Mouse (Mus musculus) forebrain, embryonic 11.5 days (tissue): ENCODE results near the gene Gm45716. TPM values are rescaled to one million over a fixed set of nuclear protein-coding genes. Genes with fewer than 3 reads are reported as not detected.

Experiments used
- ATAC-seq: fragments of 200-750 bp; cut with Nextera tagmentation; replicated peaks from 2 replicates; pipeline ENCODE4 v1.8.0; 2017; ENCODE audit warnings: moderate TSS enrichment; ENCODE audit not compliant: low FRiP score
- DNase-seq: peaks from one replicate; pipeline ENCODE4 v3.0.0-alpha.2; 2017; ENCODE audit warnings: low spot score
- H3K27ac ChIP-seq: fragments of 300-500 bp; sonication (generic); 2 replicates; pipeline ENCODE4 v1.5.1; 2014; ENCODE audit warnings: low read depth, low read length
- H3K27me3 ChIP-seq: fragments of 300-500 bp; sonication (generic); 2 replicates; pipeline ENCODE4 v1.6.1; 2014; ENCODE audit warnings: mild to moderate bottlenecking, low read length, mixed read lengths; ENCODE audit not compliant: control insufficient read depth, insufficient read depth
- H3K36me3 ChIP-seq: fragments of 300-500 bp; sonication (generic); 2 replicates; pipeline ENCODE4 v1.6.1; 2014; ENCODE audit warnings: mild to moderate bottlenecking, low read length, moderate library complexity, mixed read lengths; ENCODE audit not compliant: control insufficient read depth, insufficient read depth
- H3K4me1 ChIP-seq: fragments of 300-500 bp; sonication (generic); replicated peaks from 2 replicates; pipeline ENCODE4 v1.6.1; 2014; ENCODE audit warnings: low read length, mixed read lengths; ENCODE audit not compliant: control insufficient read depth, insufficient read depth
- H3K4me2 ChIP-seq: fragments of 300-500 bp; sonication (generic); 2 replicates; pipeline ENCODE4 v1.6.1; 2014; ENCODE audit warnings: low read depth, mild to moderate bottlenecking, low read length, moderate library complexity, mixed read lengths; ENCODE audit not compliant: severe bottlenecking
- H3K4me3 ChIP-seq: fragments of 300-500 bp; sonication (generic); 2 replicates; pipeline ENCODE4 v1.5.1; 2014; ENCODE audit warnings: low read depth, low read length
- H3K9ac ChIP-seq: fragments of 300-500 bp; sonication (generic); 2 replicates; pipeline ENCODE4 v1.6.1; 2014; ENCODE audit warnings: low read length
- H3K9me3 ChIP-seq: fragments of 300-500 bp; sonication (generic); 2 replicates; pipeline ENCODE4 v1.6.1; 2016; ENCODE audit warnings: low read length, mixed read lengths; ENCODE audit not compliant: control insufficient read depth
- WGBS: fragments of 180-500 bp; shearing (Covaris S2); extraction: QIAGEN DNeasy Blood & Tissue Kit; methylation state at CpG from one replicate; pipeline ENCODE4 v1.1.7; 2014; 5-methylcytosine and 5-hydroxymethylcytosine counted together
- polyA plus RNA-seq: library from polyadenylated mRNA; unstranded; fragments of >200 nt; fragmentation: Nextera tagmentation; extraction: Ambion mirVana; gene quantifications from 2 replicates; pipeline ENCODE4 v1.2.1, GENCODE M21; 2014

Gene Gm45716
- polyA plus RNA-seq, 1 experiment from 2014 or later: 19.3 TPM

DNA sequence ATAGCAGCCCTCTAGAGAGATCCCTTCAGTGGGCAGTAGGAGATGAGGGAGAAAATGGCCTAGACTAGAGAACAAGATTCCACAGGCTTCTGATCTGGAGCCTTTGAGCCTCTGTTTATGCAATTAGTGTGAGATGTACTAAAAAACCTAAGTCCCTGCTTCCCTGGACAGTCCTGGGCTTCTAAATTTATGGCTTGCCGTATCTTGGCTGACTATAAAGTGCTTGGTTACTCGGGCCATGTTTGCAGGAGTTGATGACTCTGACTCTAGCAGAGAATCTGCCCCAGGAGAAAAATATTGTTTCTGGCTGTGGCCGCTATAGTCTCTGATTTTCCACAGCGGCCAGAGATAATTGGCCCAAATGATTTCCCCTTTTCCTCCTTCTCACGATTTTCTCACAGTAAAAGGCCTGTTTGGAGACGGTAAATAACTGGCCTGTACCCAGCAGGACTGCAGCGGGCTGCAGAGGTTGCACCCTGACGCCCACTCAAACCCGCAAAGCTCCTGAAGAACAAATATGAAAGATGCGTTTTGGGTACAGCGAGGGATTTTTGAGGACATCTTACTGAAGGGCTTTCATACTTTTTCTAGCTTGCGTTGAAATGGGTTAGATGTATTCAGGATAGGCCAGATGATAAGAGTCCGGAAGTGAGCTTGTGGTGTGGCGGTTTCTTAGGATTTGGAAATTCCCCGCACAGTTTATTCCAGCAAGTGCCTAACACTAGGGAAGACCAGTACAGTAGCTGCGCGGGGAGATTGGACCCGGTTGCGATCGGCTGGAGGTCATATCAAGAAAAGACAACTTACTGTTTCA is 18.1 kb upstream of the Gm45716 start:
- DNase-seq (no peak), ATAC-seq (peak; percentile 33; the same call in 1 of the 2 replicates)
- 60% methylated on average over 20 of the region's 20 CpGs for WGBS
- no peak overlapping the region for H3K27ac ChIP-seq
- no peaks in the 10 kb centered on the region for H3K27me3 ChIP-seq
- peak overlapping the region; percentile 44 for H3K4me2 ChIP-seq
- H3K9ac ChIP-seq: no peak overlapping the region
- H3K9me3 ChIP-seq: no peaks in the 10 kb centered on the region
- no peaks in the 10 kb centered on the region; the same call in 1 of the 2 replicates for H3K4me1 ChIP-seq
- H3K4me3 ChIP-seq: no peak overlapping the region
- H3K36me3 ChIP-seq: no peaks in the 10 kb centered on the region

DNA sequence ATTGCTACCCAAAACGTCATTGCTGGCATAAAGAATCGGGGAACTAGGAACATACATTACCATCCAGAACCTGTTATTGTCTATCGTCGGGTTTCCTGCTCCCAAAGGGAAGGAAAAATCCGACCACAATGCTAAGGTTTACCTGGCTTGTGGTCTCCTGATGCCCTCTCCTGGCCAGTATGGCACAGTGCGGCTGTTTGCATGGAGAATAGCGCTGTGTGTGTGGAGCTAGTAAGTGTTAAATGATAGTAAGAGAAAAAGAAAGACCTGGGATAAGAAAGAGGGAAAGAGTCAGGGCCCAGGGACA is 17.5 kb upstream of the Gm45716 start:
- 3% methylated on average over 7 of the region's 7 CpGs for WGBS
- no peak overlapping the region for H3K4me3 ChIP-seq
- no peaks in the 10 kb centered on the region for H3K27me3 ChIP-seq
- ATAC-seq (peak; percentile 84), DNase-seq (peak; percentile 81)
- no peaks in the 10 kb centered on the region for H3K36me3 ChIP-seq
- no peak overlapping the region for H3K9ac ChIP-seq
- no peaks in the 10 kb centered on the region for H3K9me3 ChIP-seq
- no peak overlapping the region for H3K27ac ChIP-seq
- H3K4me1 ChIP-seq: no peaks in the 10 kb centered on the region; the same call in 1 of the 2 replicates
- H3K4me2 ChIP-seq: peak overlapping the region; percentile 44

DNA sequence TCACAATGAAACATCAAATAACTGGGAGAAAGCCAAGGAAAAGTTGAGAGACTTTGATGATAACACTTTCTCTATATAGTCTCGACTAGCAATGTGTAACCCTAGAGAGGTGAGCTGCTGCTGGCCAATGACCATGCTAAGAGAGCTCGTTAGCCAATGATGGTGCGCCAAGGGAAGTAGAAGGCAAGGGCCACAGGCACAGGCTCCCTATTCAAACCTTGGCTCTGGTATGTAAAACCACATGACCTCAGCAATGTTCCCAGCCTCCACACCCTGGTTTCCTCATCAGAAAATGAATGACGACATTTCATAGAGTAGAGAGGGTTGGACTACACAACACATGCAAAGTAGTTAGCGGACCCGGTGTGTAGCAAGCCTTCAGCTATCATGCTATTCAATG is 15.2 kb upstream of the Gm45716 start:
- H3K27me3 ChIP-seq: no peaks in the 10 kb centered on the region
- 83% methylated on average over 6 of the region's 6 CpGs for WGBS
- H3K4me2 ChIP-seq: no peak overlapping the region
- no peak overlapping the region for H3K4me3 ChIP-seq
- DNase-seq (no peak), ATAC-seq (no peak)
- H3K9ac ChIP-seq: no peak overlapping the region
- H3K9me3 ChIP-seq: no peaks in the 10 kb centered on the region
- no peak overlapping the region for H3K27ac ChIP-seq
- H3K4me1 ChIP-seq: no peaks in the 10 kb centered on the region; the same call in 1 of the 2 replicates
- no peaks in the 10 kb centered on the region for H3K36me3 ChIP-seq

DNA sequence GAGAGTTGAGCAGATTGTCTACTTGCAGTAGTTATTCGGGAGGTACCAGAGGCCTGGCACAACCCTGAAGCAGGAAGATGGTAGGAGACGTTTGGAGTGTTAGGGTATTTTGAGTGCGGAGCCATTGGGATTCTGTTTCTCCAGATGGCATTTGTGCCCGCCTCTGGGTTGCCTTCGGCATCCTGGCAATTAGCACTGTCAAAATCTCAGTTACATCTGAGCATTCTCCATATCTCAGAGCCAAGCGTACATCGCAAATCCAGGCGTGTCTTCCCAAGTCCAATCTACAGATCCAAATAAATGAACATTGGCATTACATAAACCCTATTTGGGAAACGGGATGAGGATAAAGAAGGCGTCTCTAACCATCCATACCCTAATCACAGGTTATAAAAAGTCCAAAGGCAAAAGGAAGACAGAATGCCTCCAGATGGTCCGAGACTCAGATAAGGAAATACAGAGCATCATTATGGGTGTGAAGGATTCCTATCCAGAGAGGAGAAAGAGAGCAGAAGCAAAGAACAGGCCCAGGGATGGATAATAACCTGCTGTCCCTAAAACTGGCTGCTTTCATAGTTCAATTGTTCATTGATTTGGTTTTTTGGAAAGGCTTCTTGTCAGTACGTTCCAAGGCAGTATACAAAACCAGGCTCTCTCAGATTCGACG is 11.7 kb upstream of the Gm45716 start:
- H3K9me3 ChIP-seq: no peaks in the 10 kb centered on the region
- H3K4me3 ChIP-seq: no peak overlapping the region
- no peaks in the 10 kb centered on the region for H3K4me1 ChIP-seq
- no peak overlapping the region for H3K27ac ChIP-seq
- H3K36me3 ChIP-seq: no peaks in the 10 kb centered on the region
- H3K27me3 ChIP-seq: no peaks in the 10 kb centered on the region
- WGBS: 91% methylated on average over 14 of the region's 14 CpGs
- no peak overlapping the region for H3K4me2 ChIP-seq
- ATAC-seq (no peak), DNase-seq (no peak)
- H3K9ac ChIP-seq: no peak overlapping the region

DNA sequence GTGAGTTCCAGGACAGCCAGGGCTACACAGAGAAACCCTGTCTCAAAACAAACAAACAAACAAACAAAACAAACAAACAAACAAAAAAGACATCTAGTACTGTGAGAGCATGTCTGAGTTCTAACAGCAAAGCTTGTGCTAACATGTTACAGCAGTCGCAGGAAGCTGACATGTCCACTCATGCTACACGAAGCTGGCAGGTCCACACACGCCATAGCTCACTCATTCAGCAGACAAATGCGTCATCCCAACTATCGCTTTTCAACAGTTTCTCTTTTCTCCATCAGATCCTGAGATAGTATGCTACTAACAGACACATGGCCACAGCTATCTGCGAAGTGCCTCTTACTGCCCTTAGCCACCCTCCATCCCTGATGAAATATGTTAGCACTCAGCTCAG is 10.1 kb upstream of the Gm45716 start:
- Histone ChIP-seq H3K4me3 (no peak overlapping the region), H3K27me3 (no peaks in the 10 kb centered on the region), H3K9ac (no peak overlapping the region), H3K9me3 (no peaks in the 10 kb centered on the region), H3K27ac (no peak overlapping the region), H3K4me2 (no peak overlapping the region), H3K36me3 (no peaks in the 10 kb centered on the region), H3K4me1 (no peaks in the 10 kb centered on the region)
- ATAC-seq (no peak), DNase-seq (no peak)
- 93% methylated on average over 6 of the region's 6 CpGs for WGBS

DNA sequence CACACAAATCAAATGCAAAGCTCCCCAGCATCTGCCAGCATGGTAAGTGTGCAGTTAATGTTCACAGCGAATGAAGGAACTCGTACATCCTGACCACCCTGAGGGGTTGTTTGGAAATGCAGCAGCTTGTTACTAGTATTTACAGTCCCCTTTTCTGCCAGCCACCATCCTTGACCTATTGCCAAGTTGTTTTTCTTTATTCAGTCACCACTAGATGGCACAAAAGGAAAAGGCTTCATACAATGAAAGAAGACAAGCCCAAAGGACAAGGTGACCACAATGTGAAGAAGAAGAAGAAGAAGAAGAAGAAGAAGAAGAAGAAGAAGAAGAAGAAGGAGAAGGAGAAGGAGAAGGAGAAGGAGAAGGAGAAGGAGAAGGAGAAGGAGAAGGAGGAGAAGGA is 4.1 kb upstream of the Gm45716 start:
- Histone ChIP-seq H3K27ac (no peak overlapping the region), H3K4me1 (no peaks in the 10 kb centered on the region), H3K4me2 (no peak overlapping the region), H3K4me3 (no peak overlapping the region), H3K36me3 (no peaks in the 10 kb centered on the region), H3K27me3 (no peaks in the 10 kb centered on the region), H3K9ac (no peak overlapping the region), H3K9me3 (no peaks in the 10 kb centered on the region)
- ATAC-seq (no peak), DNase-seq (no peak)
- WGBS: 31% methylated on average over 2 of the region's 2 CpGs

DNA sequence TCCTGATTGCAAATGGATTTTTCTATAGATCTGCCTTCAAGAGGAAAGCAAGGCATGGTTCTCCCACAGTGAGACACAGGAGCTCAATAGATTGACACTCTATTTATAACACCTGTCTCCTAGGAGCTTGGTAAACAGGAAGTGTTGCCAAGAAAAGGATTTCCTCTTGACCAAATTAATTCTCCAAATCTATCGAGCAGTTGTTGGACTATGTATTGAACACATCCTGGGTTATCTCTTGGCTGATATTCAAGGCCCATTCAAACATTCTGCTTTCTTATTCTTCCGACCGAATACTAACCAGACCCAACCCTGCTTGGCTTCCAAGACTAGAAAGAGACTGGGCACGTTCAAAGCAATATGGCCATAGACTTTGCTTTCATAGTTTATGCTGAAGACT is 2.7 kb upstream of the Gm45716 start:
- Histone ChIP-seq H3K36me3 (no peaks in the 10 kb centered on the region), H3K27ac (no peak overlapping the region), H3K4me3 (no peak overlapping the region), H3K9ac (no peak overlapping the region), H3K9me3 (no peaks in the 10 kb centered on the region), H3K4me2 (no peak overlapping the region), H3K27me3 (no peaks in the 10 kb centered on the region), H3K4me1 (no peaks in the 10 kb centered on the region)
- WGBS: 86% methylated on average over 4 of the region's 4 CpGs
- DNase-seq: peak; percentile 5
- ATAC-seq: no peak

DNA sequence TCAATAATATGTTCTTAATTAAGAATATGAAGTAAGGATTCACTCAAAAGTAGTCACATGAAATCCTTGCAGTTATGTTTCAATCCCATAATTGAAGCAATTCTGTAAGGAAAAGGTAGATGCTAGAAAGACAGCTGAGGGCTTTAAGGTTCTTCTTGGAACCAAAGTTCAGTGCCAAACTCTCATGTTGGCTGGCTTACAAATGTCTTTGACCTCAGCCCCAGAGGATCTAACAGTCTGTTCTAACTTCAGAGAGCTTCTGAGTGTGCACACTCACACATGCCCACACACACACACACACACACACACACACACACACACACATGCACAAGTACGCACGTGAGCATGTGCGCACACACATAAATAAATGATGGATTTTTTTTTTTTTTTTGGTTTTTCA is 2.7 kb downstream of the Gm45716 start:
- Histone ChIP-seq H3K9me3 (no peaks in the 10 kb centered on the region), H3K4me1 (no peaks in the 10 kb centered on the region), H3K27ac (no peak overlapping the region), H3K4me3 (no peak overlapping the region), H3K27me3 (no peaks in the 10 kb centered on the region), H3K9ac (no peak overlapping the region), H3K36me3 (no peaks in the 10 kb centered on the region), H3K4me2 (no peak overlapping the region)
- WGBS: 94% methylated on average over 3 of the region's 3 CpGs
- ATAC-seq (no peak), DNase-seq (peak; percentile 1)

DNA sequence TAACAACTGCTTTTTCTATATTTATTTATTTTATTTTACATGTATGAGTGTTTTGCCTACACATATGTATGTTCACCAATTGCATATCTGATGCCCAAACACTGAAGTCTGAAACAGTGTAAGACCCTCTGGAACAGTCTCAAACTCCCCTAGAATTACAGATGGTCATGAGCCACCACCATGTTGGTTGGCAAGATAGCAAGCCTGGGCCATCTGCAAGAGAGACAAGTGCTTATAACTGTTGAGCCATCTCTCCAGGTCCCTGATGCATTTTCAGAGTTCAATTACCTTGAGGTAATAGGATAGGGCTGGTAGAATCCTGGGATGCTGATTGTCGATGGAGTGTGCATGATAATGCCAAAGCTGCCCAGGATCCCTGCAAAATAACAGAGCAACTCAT is 7.5 kb downstream of the Gm45716 start:
- no peak for ATAC-seq
- Histone ChIP-seq H3K4me1 (no peaks in the 10 kb centered on the region), H3K4me3 (no peak overlapping the region), H3K27me3 (no peaks in the 10 kb centered on the region), H3K27ac (no peak overlapping the region), H3K9me3 (no peaks in the 10 kb centered on the region), H3K9ac (no peak overlapping the region), H3K4me2 (no peak overlapping the region), H3K36me3 (no peaks in the 10 kb centered on the region)
- DNase-seq: no peak
- WGBS: 80% methylated on average over 1 of the region's 1 CpGs
